Mouse (Mus musculus) hindbrain, embryonic 10.5 days (tissue): Measurements from ENCODE around the gene Rae1. TPM values are rescaled to one million over a fixed set of nuclear protein-coding genes. Genes with fewer than 3 reads are reported as not detected.

Experiments
- DNase-seq: peaks from one replicate; pipeline ENCODE4 v3.0.0-alpha.2; 2017; ENCODE audit warnings: low spot score
- H3K27ac ChIP-seq: fragments of 300-500 bp; sonication (generic); 2 replicates; pipeline ENCODE4 v1.5.1; 2016; ENCODE audit warnings: mild to moderate bottlenecking, moderate library complexity
- H3K27me3 ChIP-seq: fragments of 300-500 bp; sonication (generic); 2 replicates; pipeline ENCODE4 v1.6.1; 2016; ENCODE audit warnings: mild to moderate bottlenecking; ENCODE audit not compliant: poor library complexity, insufficient read depth, severe bottlenecking
- H3K36me3 ChIP-seq: fragments of 300-500 bp; sonication (generic); 2 replicates; pipeline ENCODE4 v1.6.1; 2016; ENCODE audit warnings: mild to moderate bottlenecking, moderate library complexity
- H3K4me1 ChIP-seq: fragments of 300-500 bp; sonication (generic); replicated peaks from 2 replicates; pipeline ENCODE4 v1.6.1; 2016; ENCODE audit warnings: mild to moderate bottlenecking
- H3K4me3 ChIP-seq: fragments of 300-500 bp; sonication (generic); 2 replicates; pipeline ENCODE4 v1.5.1; 2016; ENCODE audit warnings: mild to moderate bottlenecking, moderate library complexity
- H3K9me3 ChIP-seq: fragments of 300-500 bp; sonication (generic); 2 replicates; pipeline ENCODE4 v1.6.1; 2016; ENCODE audit warnings: mild to moderate bottlenecking, moderate library complexity
- WGBS: fragments of 180-500 bp; shearing (Covaris S2); methylation state at CpG from one replicate; pipeline ENCODE4 v1.1.7; 2016; 5-methylcytosine and 5-hydroxymethylcytosine counted together
- polyA plus RNA-seq: library from polyadenylated mRNA; unstranded; fragments of >200 nt; fragmentation: Nextera tagmentation; extraction: Ambion mirVana; gene quantifications from 2 replicates; pipeline ENCODE4 v1.2.1, GENCODE M21; 2016

Gene Rae1
- polyA plus RNA-seq, 1 experiment from 2014 or later, result 158 TPM

DNA sequence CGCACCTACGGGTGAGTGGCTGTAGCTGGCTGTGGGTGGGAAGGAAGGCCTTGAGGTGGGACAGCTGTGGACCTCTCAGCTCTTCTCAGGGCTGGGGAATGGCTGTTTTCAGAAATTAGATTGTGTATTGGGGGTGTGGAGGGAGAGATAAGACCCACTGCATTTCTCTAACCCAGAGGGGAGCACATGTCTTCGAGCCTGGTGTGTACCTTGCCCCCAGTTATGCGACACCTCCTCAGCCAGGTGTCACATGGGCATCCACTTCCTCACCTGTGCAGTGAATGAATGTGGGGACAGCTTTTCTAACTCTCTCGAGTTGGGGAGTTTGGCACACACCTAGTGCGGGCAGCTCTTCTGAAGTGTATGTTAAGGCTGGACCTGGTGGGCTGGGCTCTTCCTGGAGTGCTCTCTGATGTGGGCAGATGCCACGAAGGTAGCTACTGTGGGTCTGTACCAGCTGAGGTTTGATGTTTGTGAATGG is 23.5 kb downstream of the Rae1 start:
- Histone ChIP-seq H3K27me3 (peaks cover 26% of the 10 kb centered on the region), H3K4me3 (peak overlapping the region; percentile 86), H3K36me3 (peaks cover 51% of the 10 kb centered on the region), H3K9me3 (no peaks in the 10 kb centered on the region), H3K4me1 (peaks cover 89% of the 10 kb centered on the region), H3K27ac (peak overlapping the region; percentile 96)
- WGBS, result 86% methylated on average over 7 of the region's 7 CpGs
- no peak for DNase-seq

DNA sequence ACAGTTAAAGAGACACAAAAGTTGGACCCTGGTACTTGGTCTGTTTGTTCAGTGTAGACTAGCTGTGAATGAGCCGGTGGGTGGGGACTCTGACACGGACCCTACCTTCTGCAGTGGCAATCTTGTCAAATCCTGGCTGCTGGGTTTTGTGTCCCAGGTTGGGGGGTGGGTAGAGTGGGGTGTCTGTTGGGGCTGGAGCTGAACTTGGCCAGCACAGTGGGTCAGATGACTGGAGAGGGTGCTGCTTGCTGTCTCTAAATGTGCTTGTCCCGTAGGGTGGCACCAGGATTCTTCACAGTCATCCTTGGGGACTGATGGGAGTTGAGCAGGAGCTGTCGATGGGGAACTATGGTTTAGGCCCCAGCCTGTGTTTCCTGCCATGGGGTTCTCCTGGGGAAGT is 24.0 kb downstream of the Rae1 start:
- H3K9me3 ChIP-seq, result no peaks in the 10 kb centered on the region
- H3K36me3 ChIP-seq, result peaks cover 56% of the 10 kb centered on the region
- peaks cover 21% of the 10 kb centered on the region for H3K27me3 ChIP-seq
- H3K27ac ChIP-seq, result peak overlapping the region; percentile 45; the same call in 1 of the 2 replicates
- WGBS, result 78% methylated on average over 4 of the region's 4 CpGs
- H3K4me3 ChIP-seq, result peak overlapping the region; percentile 86
- peaks cover 89% of the 10 kb centered on the region for H3K4me1 ChIP-seq
- DNase-seq, result no peak

DNA sequence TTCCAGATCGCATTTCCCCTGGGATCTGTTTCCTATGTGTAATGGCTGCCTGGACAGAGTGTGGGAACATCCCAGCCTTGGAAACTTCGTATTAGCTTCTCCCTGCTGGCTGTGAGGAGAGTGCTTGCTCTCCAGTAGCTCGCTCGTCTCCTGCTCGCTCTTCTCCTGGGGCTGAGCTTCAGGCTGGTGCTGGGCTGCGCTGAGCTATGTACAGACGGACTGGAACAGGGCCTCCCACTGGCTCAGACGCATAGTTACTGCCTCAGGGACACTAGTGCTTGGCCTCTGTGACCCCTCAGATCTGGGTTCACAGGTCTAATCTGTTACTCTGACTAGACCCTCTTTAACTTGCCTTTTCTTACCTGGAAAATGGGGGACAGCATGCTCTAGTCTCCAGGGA is 24.5 kb downstream of the Rae1 start:
- no peak for DNase-seq
- peak overlapping the region; percentile 71 for H3K27ac ChIP-seq
- peaks cover 87% of the 10 kb centered on the region for H3K4me1 ChIP-seq
- 67% methylated on average over 8 of the region's 8 CpGs for WGBS
- no peaks in the 10 kb centered on the region for H3K9me3 ChIP-seq
- peak overlapping the region; percentile 86; the same call in 1 of the 2 replicates for H3K4me3 ChIP-seq
- H3K27me3 ChIP-seq, result peaks cover 17% of the 10 kb centered on the region
- peaks cover 61% of the 10 kb centered on the region for H3K36me3 ChIP-seq

DNA sequence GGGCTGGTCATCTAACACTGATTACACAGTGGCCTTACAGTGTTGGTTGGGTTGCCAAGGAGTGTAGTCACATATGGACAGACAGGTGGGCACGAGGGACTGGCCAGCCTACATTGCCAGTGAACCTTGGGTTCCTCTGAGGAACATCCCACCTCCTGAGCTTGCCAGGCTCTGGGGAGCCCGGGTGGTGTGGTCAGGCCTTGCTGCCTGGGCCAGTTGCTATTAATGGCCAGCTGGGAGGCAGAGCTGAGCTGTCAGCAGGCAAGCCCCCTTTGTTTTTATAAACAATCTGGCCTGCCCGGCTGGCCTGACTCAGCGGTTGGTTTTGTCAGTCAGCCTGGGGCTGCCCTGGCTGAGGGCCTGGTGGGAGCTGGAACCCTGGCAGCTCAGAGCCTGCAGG is 25.0 kb downstream of the Rae1 start:
- WGBS, result 24% methylated on average over 4 of the region's 4 CpGs
- DNase-seq, result peak; percentile 50
- H3K27me3 ChIP-seq, result peaks cover 14% of the 10 kb centered on the region
- H3K9me3 ChIP-seq, result no peaks in the 10 kb centered on the region
- peaks cover 81% of the 10 kb centered on the region for H3K4me1 ChIP-seq
- peak overlapping the region; percentile 71 for H3K27ac ChIP-seq
- H3K4me3 ChIP-seq, result peak overlapping the region; percentile 86; the same call in 1 of the 2 replicates
- H3K36me3 ChIP-seq, result peaks cover 66% of the 10 kb centered on the region

DNA sequence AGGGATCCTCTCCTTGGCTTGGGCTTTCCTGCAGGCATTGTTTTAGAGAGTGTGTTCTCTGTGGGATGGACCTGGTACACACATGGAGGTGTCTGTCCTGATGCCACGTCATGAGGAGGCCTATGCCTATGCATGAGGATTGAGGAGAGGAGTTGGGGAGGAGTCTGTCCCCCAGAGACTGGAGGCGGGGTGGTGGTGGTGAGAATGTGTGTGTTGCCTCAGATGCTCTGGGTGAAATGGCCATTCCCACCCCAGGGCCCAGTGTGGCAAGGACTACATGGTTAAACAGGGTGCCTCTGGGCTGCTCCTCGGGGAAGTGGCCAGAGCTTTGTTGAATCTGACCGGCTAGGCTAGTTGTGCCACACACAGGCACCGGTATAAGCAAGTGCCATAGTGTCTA is 26.4 kb downstream of the Rae1 start:
- Histone ChIP-seq H3K4me3 (no peak overlapping the region), H3K27ac (0 out of 2 replicates have a peak overlapping the region, but pooled peaks have one; percentile 71), H3K4me1 (peaks cover 72% of the 10 kb centered on the region), H3K27me3 (peaks cover 1% of the 10 kb centered on the region; the same call in 1 of the 2 replicates), H3K36me3 (peaks cover 80% of the 10 kb centered on the region), H3K9me3 (no peaks in the 10 kb centered on the region)
- WGBS, result 88% methylated on average over 5 of the region's 5 CpGs
- no peak for DNase-seq

DNA sequence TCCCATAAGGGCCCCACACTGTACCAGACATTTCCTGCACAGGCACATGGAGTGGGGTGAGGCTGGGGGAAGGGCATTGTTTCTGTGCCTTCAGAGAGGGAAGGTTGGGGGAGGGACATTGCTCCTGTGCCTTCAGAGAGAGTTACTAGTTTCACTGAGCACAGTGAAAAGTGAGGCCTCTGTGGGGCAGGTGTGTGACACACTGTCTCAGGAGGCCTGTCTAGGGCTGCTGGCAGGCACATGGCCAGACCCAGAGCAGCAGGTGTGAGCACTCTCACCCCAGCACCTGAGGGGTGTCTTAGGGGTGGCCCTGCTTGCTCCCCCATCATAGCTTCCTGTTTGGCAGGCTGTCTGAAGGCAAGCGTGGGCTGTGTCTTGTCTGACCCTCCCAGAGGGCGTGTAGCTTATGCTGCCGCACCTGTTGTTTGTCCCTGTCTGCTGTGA is 26.8 kb downstream of the Rae1 start:
- Histone ChIP-seq H3K27ac (0 out of 2 replicates have a peak overlapping the region, but pooled peaks have one; percentile 71), H3K36me3 (peaks cover 84% of the 10 kb centered on the region), H3K9me3 (no peaks in the 10 kb centered on the region), H3K4me1 (peaks cover 71% of the 10 kb centered on the region), H3K27me3 (no peaks in the 10 kb centered on the region), H3K4me3 (no peak overlapping the region)
- 85% methylated on average over 3 of the region's 3 CpGs for WGBS
- DNase-seq, result no peak

DNA sequence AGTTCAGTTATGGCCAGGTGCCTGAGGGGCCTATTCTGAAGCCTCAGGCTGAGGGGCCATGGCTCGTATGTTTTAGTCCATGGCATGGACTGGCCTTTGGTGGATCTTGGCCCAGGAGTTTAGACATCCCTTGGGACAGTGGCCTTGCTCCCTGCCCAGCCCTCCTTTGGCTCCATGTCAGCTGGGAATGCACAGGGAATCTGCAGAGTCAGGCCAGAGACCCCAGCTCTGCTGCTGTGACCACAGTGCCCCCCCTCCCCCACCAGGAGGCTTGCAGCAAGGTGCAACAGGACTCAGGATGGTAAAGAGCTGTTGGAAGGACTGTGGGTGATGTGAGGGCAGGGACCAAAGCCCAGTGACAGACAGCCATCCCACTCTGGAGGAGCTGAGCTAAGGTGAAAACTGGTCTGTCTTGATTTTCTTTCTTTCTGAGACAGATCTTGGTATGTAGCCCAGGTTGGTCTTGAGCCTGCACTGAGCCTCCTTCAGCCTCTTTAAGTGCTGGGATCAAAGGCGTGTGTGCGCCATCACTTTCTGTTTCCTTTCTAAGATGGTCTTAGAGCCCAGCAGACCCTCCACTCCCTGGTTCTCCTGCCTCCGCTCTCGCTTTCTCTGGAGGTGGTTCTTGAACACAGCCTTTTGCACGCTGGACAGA is 27.4 kb downstream of the Rae1 start:
- Histone ChIP-seq H3K4me1 (peaks cover 68% of the 10 kb centered on the region), H3K9me3 (no peaks in the 10 kb centered on the region), H3K36me3 (peaks cover 90% of the 10 kb centered on the region), H3K4me3 (no peak overlapping the region), H3K27ac (peak overlapping the region; percentile 5; the same call in 1 of the 2 replicates), H3K27me3 (no peaks in the 10 kb centered on the region)
- no peak for DNase-seq
- 92% methylated on average over 6 of the region's 6 CpGs for WGBS

DNA sequence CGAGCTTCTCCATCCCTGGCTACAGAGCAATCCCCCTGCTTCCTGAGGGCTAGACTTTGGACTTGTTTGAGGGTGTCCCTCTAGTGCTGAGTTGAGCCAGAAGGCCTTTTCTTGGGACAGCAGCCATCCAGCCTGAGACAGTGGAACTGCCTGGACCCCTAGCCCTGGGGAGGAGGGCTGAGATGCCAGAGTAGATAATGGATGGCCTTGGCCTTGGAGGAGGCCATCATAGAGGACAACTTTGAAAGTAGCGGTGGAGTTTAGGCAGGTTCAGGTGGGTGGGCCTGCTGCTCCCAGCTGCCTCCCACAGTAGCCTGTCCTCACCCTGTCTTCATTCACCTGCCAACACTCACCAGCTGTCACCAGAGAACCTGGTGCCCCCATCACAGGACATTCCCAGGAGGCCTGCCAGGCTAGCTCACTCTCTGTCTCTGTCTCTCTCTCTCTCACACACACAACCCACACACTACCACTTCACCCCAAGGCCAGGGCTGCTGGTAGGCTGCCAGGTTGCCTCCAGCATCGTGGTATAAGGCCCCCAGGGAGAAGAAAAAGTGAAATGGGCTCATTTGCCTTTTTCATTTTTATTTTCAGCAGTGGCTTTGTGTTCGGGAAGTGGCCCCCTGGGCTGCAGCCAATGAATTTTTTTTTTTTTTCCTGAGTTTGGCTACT is 28.0 kb downstream of the Rae1 start:
- peaks cover 61% of the 10 kb centered on the region for H3K4me1 ChIP-seq
- peaks cover 96% of the 10 kb centered on the region for H3K36me3 ChIP-seq
- no peak overlapping the region for H3K4me3 ChIP-seq
- 81% methylated on average over 4 of the region's 4 CpGs for WGBS
- H3K27ac ChIP-seq, result peak overlapping the region; percentile 5; the same call in 1 of the 2 replicates
- no peak for DNase-seq
- H3K9me3 ChIP-seq, result no peaks in the 10 kb centered on the region
- no peaks in the 10 kb centered on the region for H3K27me3 ChIP-seq

DNA sequence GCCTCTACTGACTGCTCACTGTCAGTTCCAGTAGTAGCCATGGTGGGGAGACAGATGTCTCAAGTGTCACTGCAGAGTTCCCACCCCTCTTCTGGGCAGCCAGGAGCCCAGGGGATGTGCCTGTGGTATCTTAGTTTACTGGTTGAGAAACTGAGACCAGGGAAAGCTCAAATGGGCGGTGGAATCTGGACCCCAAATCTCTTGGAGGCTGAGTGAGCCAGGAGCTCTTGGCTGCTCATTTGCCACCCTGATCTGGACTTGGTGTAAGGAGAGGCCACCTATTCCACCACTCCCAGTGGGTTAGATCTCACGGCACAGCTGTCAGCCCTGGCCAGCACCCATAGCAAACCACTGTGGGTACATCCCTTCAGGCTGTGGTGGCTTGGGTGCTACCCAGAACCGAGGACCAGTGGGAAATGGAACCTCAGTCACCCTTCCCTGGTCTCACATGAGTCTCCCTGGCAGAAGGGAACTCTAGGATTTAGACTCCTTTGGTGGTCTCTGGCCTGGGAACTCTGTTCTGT is 28.7 kb downstream of the Rae1 start:
- WGBS, result 80% methylated on average over 3 of the region's 3 CpGs
- Histone ChIP-seq H3K9me3 (no peaks in the 10 kb centered on the region), H3K4me1 (peaks cover 58% of the 10 kb centered on the region), H3K27me3 (no peaks in the 10 kb centered on the region), H3K36me3 (peaks cover 99% of the 10 kb centered on the region), H3K27ac (0 out of 2 replicates have a peak overlapping the region, but pooled peaks have one; percentile 45), H3K4me3 (no peak overlapping the region)
- DNase-seq, result no peak

DNA sequence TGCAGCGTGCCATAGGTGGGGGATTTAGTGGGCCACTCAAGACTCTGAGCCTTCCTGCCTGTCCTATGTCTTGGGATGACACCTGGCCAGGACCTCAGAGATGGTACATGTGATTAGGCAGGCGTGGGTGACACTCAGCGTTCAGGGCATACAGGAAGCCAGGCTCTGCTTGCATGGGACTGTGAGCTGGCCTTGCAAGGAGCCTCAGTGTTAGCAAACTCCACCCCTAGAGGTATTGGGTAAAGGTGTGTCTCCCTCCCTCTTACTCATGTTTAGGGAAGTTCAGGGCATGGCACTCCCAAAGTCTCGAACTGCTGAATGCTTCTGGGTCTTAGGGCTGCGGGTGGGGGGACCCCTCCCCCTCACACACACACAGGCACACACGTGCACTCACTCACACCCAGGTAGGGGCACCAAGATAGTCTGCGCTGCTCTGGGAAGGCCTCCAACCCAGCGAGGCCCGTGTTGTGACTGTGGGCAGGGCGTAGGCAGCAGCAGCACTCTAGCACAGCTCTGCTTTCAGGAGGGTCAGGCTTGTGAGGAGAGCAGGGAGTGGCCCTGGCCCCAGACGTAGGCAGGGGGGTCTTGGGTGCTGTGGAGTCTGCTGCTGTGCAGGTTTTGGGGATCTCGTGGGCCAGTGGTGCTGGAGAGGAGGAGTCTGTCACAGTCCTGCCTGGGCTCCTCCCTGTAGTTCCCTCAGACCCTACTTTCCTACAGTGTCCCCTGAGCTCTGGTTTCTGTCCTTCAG is 30.8 kb downstream of the Rae1 start:
- peaks cover 100% of the 10 kb centered on the region for H3K36me3 ChIP-seq

DNA sequence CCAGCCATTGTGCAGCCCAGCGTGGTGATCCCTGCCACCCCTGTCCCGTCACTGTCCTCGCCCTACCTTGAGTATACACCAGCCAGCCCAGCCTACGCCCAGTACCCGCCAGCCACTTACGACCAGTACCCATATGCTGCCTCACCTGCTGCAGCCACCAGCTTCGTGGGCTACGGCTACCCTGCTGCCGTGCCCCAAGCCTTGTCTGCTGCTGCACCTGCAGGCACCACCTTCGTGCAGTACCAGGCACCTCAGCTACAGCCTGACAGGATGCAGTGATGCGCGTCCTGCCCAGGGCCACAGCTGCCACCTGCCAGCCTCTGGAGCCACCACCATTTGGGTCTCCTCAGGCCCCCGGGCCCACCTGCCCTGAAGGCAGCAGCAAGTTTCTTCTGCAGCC is 33.6 kb downstream of the Rae1 start:
- 94% methylated on average over 13 of the region's 13 CpGs for WGBS

More for the DNA sequence above, 30.8 kb downstream of the Rae1 start:
- WGBS, result 82% methylated on average over 12 of the region's 12 CpGs
- H3K9me3 ChIP-seq, result no peaks in the 10 kb centered on the region
- DNase-seq, result no peak
- H3K27ac ChIP-seq, result no peak overlapping the region
- no peak overlapping the region for H3K4me3 ChIP-seq
- no peaks in the 10 kb centered on the region for H3K27me3 ChIP-seq
- H3K4me1 ChIP-seq, result peaks cover 39% of the 10 kb centered on the region

DNA sequence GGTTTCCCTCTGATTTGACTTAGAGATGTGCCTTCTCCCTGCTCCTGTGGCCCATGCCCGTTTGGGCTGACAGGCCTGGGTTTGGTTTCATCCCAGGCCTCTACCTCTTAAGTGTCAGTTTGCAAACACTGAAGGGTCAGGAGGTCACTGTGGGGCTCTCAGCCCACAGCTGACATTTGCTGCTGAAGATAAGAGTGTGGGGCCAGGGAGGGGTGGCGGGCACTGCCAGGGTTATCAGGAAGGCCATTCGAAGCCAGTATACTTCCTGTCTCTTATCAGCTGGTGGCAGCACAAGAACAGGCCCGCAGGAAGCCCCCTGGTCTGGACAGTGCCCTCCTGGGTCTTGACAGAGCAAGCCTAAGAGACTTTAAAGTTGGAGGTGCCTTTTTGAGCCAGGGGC is 35.1 kb downstream of the Rae1 start:
- Histone ChIP-seq H3K4me3 (no peak overlapping the region), H3K9me3 (no peaks in the 10 kb centered on the region), H3K36me3 (peaks cover 67% of the 10 kb centered on the region), H3K27me3 (no peaks in the 10 kb centered on the region), H3K27ac (no peak overlapping the region), H3K4me1 (peaks cover 9% of the 10 kb centered on the region; the same call in 1 of the 2 replicates)
- no peak for DNase-seq
- WGBS, result 78% methylated on average over 4 of the region's 4 CpGs

More for the DNA sequence above, 33.6 kb downstream of the Rae1 start:
- Histone ChIP-seq H3K4me3 (no peak overlapping the region), H3K27ac (no peak overlapping the region), H3K9me3 (no peaks in the 10 kb centered on the region), H3K27me3 (no peaks in the 10 kb centered on the region), H3K4me1 (peaks cover 15% of the 10 kb centered on the region; the same call in 1 of the 2 replicates), H3K36me3 (peaks cover 81% of the 10 kb centered on the region)
- no peak for DNase-seq
